Mouse (Mus musculus): ENCODE measurements at regions not wholly inside any gene's neighbourhood (a gene's known extent, or its start where the extent isn't known, plus 50 kb on each side); places are given as distances from the start of the nearest gene placed in this dataset.

- WGBS (ENCODE audit: insufficient replicate concordance), result 51% methylated on average over 11 of the region's 11 CpGs
- H3K4me1 ChIP-seq (replicated peaks), result no peaks in the 10 kb centered on the region
- no peaks in the 10 kb centered on the region for H3K36me3 ChIP-seq
- ATAC-seq (ENCODE audit: low read depth) (no peak), DNase-seq (no peak)
- no peak overlapping the region for H3K27ac ChIP-seq
- no peak overlapping the region for H3K4me2 ChIP-seq
- H3K4me3 ChIP-seq (replicated peaks), result no peak overlapping the region
- H3K9me3 ChIP-seq (replicated peaks), result no peaks in the 10 kb centered on the region
- H3K9ac ChIP-seq, result no peak overlapping the region
- no peaks in the 10 kb centered on the region for H3K27me3 ChIP-seq
These were observed 522.0 kb upstream of the Gm19410 start for GRCm38 (mm10) chr8:35243555-35243954.

GRCm38 (mm10) chr8:35249747-35250375, 515.7 kb upstream of the Gm19410 start:
- no peak overlapping the region for H3K4me2 ChIP-seq
- H3K4me3 ChIP-seq (replicated peaks), result no peak overlapping the region
- H3K27me3 ChIP-seq, result no peaks in the 10 kb centered on the region
- no peaks in the 10 kb centered on the region for H3K9me3 ChIP-seq (replicated peaks)
- no peak for ATAC-seq (ENCODE audit: low read depth)
- 61% methylated on average over 7 of the region's 7 CpGs for WGBS (ENCODE audit: insufficient replicate concordance)
- H3K4me1 ChIP-seq (replicated peaks), result no peaks in the 10 kb centered on the region
- no peak overlapping the region for H3K9ac ChIP-seq
- H3K36me3 ChIP-seq, result no peaks in the 10 kb centered on the region
- no peak overlapping the region for H3K27ac ChIP-seq
- no peak for DNase-seq

- H3K4me1 ChIP-seq (replicated peaks), result no peaks in the 10 kb centered on the region
- H3K36me3 ChIP-seq, result no peaks in the 10 kb centered on the region
- no peaks in the 10 kb centered on the region for H3K9me3 ChIP-seq (replicated peaks)
- WGBS (ENCODE audit: insufficient replicate concordance), result 17% methylated on average over 4 of the region's 4 CpGs
- H3K4me3 ChIP-seq (replicated peaks), result no peak overlapping the region
- DNase-seq, result no peak
- no peaks in the 10 kb centered on the region for H3K27me3 ChIP-seq
- H3K27ac ChIP-seq, result no peak overlapping the region
- H3K4me2 ChIP-seq, result no peak overlapping the region
- no peak overlapping the region for H3K9ac ChIP-seq
- no peak for ATAC-seq (ENCODE audit: low read depth)
These were observed 514.9 kb upstream of the Gm19410 start for GRCm38 (mm10) chr8:35250641-35251040.

GRCm38 (mm10) chr8:35253946-35254345, 511.6 kb upstream of the Gm19410 start:
- no peak overlapping the region for H3K27ac ChIP-seq
- H3K4me3 ChIP-seq (replicated peaks), result no peak overlapping the region
- no peak for DNase-seq
- H3K36me3 ChIP-seq, result no peaks in the 10 kb centered on the region
- H3K27me3 ChIP-seq, result no peaks in the 10 kb centered on the region
- no peaks in the 10 kb centered on the region for H3K4me1 ChIP-seq (replicated peaks)
- H3K9ac ChIP-seq, result no peak overlapping the region
- H3K9me3 ChIP-seq (replicated peaks), result no peaks in the 10 kb centered on the region
- ATAC-seq (ENCODE audit: low read depth), result no peak
- 57% methylated on average over 4 of the region's 4 CpGs for WGBS (ENCODE audit: insufficient replicate concordance)
- no peak overlapping the region for H3K4me2 ChIP-seq

GRCm38 (mm10) chr8:35255327-35255726, 510.3 kb upstream of the Gm19410 start:
- ATAC-seq (ENCODE audit: low read depth) (no peak), DNase-seq (no peak)
- no peak overlapping the region for H3K4me2 ChIP-seq
- no peak overlapping the region for H3K27ac ChIP-seq
- no peaks in the 10 kb centered on the region for H3K36me3 ChIP-seq
- no peak overlapping the region for H3K4me3 ChIP-seq (replicated peaks)
- no peaks in the 10 kb centered on the region for H3K9me3 ChIP-seq (replicated peaks)
- no peak overlapping the region for H3K9ac ChIP-seq
- H3K27me3 ChIP-seq, result no peaks in the 10 kb centered on the region
- WGBS (ENCODE audit: insufficient replicate concordance), result 67% methylated on average over 2 of the region's 2 CpGs
- H3K4me1 ChIP-seq (replicated peaks), result no peaks in the 10 kb centered on the region

GRCm38 (mm10) chr8:35256958-35257357, 508.6 kb upstream of the Gm19410 start:
- Histone ChIP-seq H3K9me3 (replicated peaks) (no peaks in the 10 kb centered on the region), H3K27ac (no peak overlapping the region), H3K4me3 (replicated peaks) (no peak overlapping the region), H3K27me3 (no peaks in the 10 kb centered on the region), H3K36me3 (no peaks in the 10 kb centered on the region), H3K4me1 (replicated peaks) (no peaks in the 10 kb centered on the region), H3K4me2 (no peak overlapping the region), H3K9ac (no peak overlapping the region)
- DNase-seq (no peak), ATAC-seq (ENCODE audit: low read depth) (no peak)
- 48% methylated on average over 4 of the region's 4 CpGs for WGBS (ENCODE audit: insufficient replicate concordance)

- no peaks in the 10 kb centered on the region for H3K4me1 ChIP-seq (replicated peaks)
- WGBS (ENCODE audit: insufficient replicate concordance), result 68% methylated on average over 5 of the region's 5 CpGs
- no peak overlapping the region for H3K4me3 ChIP-seq (replicated peaks)
- H3K36me3 ChIP-seq, result no peaks in the 10 kb centered on the region
- H3K9me3 ChIP-seq (replicated peaks), result no peaks in the 10 kb centered on the region
- no peak overlapping the region for H3K27ac ChIP-seq
- no peak overlapping the region for H3K4me2 ChIP-seq
- no peak overlapping the region for H3K9ac ChIP-seq
- DNase-seq (no peak), ATAC-seq (ENCODE audit: low read depth) (no peak)
- no peaks in the 10 kb centered on the region for H3K27me3 ChIP-seq
These were observed 497.4 kb upstream of the Gm19410 start for GRCm38 (mm10) chr8:35268221-35268620.

- DNase-seq, result no peak
- Histone ChIP-seq H3K9ac (no peak overlapping the region), H3K9me3 (replicated peaks) (no peaks in the 10 kb centered on the region), H3K4me2 (no peak overlapping the region), H3K27ac (no peak overlapping the region), H3K36me3 (no peaks in the 10 kb centered on the region), H3K4me3 (replicated peaks) (no peak overlapping the region), H3K4me1 (replicated peaks) (no peaks in the 10 kb centered on the region), H3K27me3 (no peaks in the 10 kb centered on the region)
- WGBS (ENCODE audit: insufficient replicate concordance), result 78% methylated on average over 2 of the region's 2 CpGs
- no peak for ATAC-seq (ENCODE audit: low read depth)
These were observed 496.6 kb upstream of the Gm19410 start for GRCm38 (mm10) chr8:35268986-35269385.

GRCm38 (mm10) chr8:35275972-35276371, 489.6 kb upstream of the Gm19410 start:
- ATAC-seq (ENCODE audit: low read depth), result no peak
- Histone ChIP-seq H3K36me3 (no peaks in the 10 kb centered on the region), H3K9ac (no peak overlapping the region), H3K4me2 (no peak overlapping the region), H3K9me3 (replicated peaks) (no peaks in the 10 kb centered on the region), H3K27ac (no peak overlapping the region), H3K4me3 (replicated peaks) (no peak overlapping the region), H3K4me1 (replicated peaks) (no peaks in the 10 kb centered on the region), H3K27me3 (no peaks in the 10 kb centered on the region)
- 71% methylated on average over 8 of the region's 8 CpGs for WGBS (ENCODE audit: insufficient replicate concordance)
- DNase-seq, result no peak

- DNase-seq (no peak), ATAC-seq (ENCODE audit: low read depth) (no peak)
- Histone ChIP-seq H3K27ac (no peak overlapping the region), H3K9me3 (replicated peaks) (no peaks in the 10 kb centered on the region), H3K9ac (no peak overlapping the region), H3K4me2 (no peak overlapping the region), H3K36me3 (no peaks in the 10 kb centered on the region), H3K4me3 (replicated peaks) (no peak overlapping the region), H3K27me3 (no peaks in the 10 kb centered on the region), H3K4me1 (replicated peaks) (no peaks in the 10 kb centered on the region)
- 75% methylated on average over 7 of the region's 7 CpGs for WGBS (ENCODE audit: insufficient replicate concordance)
These were observed 489.1 kb upstream of the Gm19410 start for GRCm38 (mm10) chr8:35276460-35276859.

GRCm38 (mm10) chr8:35278946-35279345, 486.6 kb upstream of the Gm19410 start:
- H3K27ac ChIP-seq, result no peak overlapping the region
- H3K4me3 ChIP-seq (replicated peaks), result no peak overlapping the region
- 76% methylated on average over 8 of the region's 8 CpGs for WGBS (ENCODE audit: insufficient replicate concordance)
- H3K4me2 ChIP-seq, result no peak overlapping the region
- no peak overlapping the region for H3K9ac ChIP-seq
- DNase-seq (no peak), ATAC-seq (ENCODE audit: low read depth) (no peak)
- no peaks in the 10 kb centered on the region for H3K9me3 ChIP-seq (replicated peaks)
- H3K36me3 ChIP-seq, result no peaks in the 10 kb centered on the region
- H3K4me1 ChIP-seq (replicated peaks), result no peaks in the 10 kb centered on the region
- H3K27me3 ChIP-seq, result no peaks in the 10 kb centered on the region

GRCm38 (mm10) chr8:35280741-35281140, 484.8 kb upstream of the Gm19410 start:
- H3K4me1 ChIP-seq (replicated peaks), result no peaks in the 10 kb centered on the region
- no peaks in the 10 kb centered on the region for H3K27me3 ChIP-seq
- 68% methylated on average over 6 of the region's 6 CpGs for WGBS (ENCODE audit: insufficient replicate concordance)
- H3K4me3 ChIP-seq (replicated peaks), result no peak overlapping the region
- no peak overlapping the region for H3K9ac ChIP-seq
- H3K9me3 ChIP-seq (replicated peaks), result no peaks in the 10 kb centered on the region
- H3K27ac ChIP-seq, result no peak overlapping the region
- no peak for ATAC-seq (ENCODE audit: low read depth)
- no peak overlapping the region for H3K4me2 ChIP-seq
- H3K36me3 ChIP-seq, result no peaks in the 10 kb centered on the region
- no peak for DNase-seq

Measured in liver, embryonic 13.5 days (tissue).